Mouse (Mus musculus): ENCODE results near the gene Aprt. TPM values are rescaled to one million over a fixed set of nuclear protein-coding genes. Genes with fewer than 3 reads are reported as not detected.

Aprt gene
- total and polyA plus RNA-seq, 2 experiments from 2014 or later, result 97.2 to 157 TPM

- Histone ChIP-seq H3K36me3 (ENCODE audit: insufficient read depth, low read length) (no peaks in the 10 kb centered on the region), H3K9me3 (ENCODE audit: low read length) (no peaks in the 10 kb centered on the region), H3K4me3 (ENCODE audit: low read depth, low read length) (no peak overlapping the region), H3K27me3 (ENCODE audit: insufficient read depth, low read length) (no peaks in the 10 kb centered on the region), H3K27ac (ENCODE audit: low read depth, low read length) (no peak overlapping the region), H3K4me1 (ENCODE audit: insufficient read depth, low read length) (no peaks in the 10 kb centered on the region), H3K4me2 (ENCODE audit: low read depth, low read length, poor library complexity, severe bottlenecking) (no peak overlapping the region), H3K9ac (replicated peaks; ENCODE audit: low read length, poor library complexity, severe bottlenecking) (no peak overlapping the region)
- DNase-seq (ENCODE audit: low spot score) (no peak), ATAC-seq (ENCODE audit: low FRiP score) (no peak)
- TF ChIP-seq CTCF (IDR thresholded peaks at IDR 0.05), result no peak
- WGBS, result 78% methylated on average over 7 of the region's 7 CpGs
These were observed 50.1 kb downstream of the Aprt start for GRCm38 (mm10) chr8:122526526-122527170.

GRCm38 (mm10) chr8:122526084-122526483, 50.6 kb downstream of the Aprt start:
- Histone ChIP-seq H3K27me3 (ENCODE audit: insufficient read depth, low read length) (no peaks in the 10 kb centered on the region), H3K27ac (ENCODE audit: low read depth, low read length) (no peak overlapping the region), H3K4me3 (ENCODE audit: low read depth, low read length) (no peak overlapping the region), H3K4me1 (ENCODE audit: insufficient read depth, low read length) (no peaks in the 10 kb centered on the region), H3K9ac (replicated peaks; ENCODE audit: low read length, poor library complexity, severe bottlenecking) (no peak overlapping the region), H3K9me3 (ENCODE audit: low read length) (no peaks in the 10 kb centered on the region), H3K36me3 (ENCODE audit: insufficient read depth, low read length) (no peaks in the 10 kb centered on the region), H3K4me2 (ENCODE audit: low read depth, low read length, poor library complexity, severe bottlenecking) (no peak overlapping the region)
- WGBS, result 76% methylated on average over 3 of the region's 3 CpGs
- DNase-seq (ENCODE audit: low spot score) (no peak), ATAC-seq (ENCODE audit: low FRiP score) (no peak)
- no peak for TF ChIP-seq CTCF (IDR thresholded peaks at IDR 0.05)

GRCm38 (mm10) chr8:122525004-122525403, 51.7 kb downstream of the Aprt start:
- no peaks in the 10 kb centered on the region for H3K36me3 ChIP-seq (ENCODE audit: insufficient read depth, low read length)
- no peaks in the 10 kb centered on the region for H3K27me3 ChIP-seq (ENCODE audit: insufficient read depth, low read length)
- H3K9ac ChIP-seq (replicated peaks; ENCODE audit: low read length, poor library complexity, severe bottlenecking), result no peak overlapping the region
- TF ChIP-seq CTCF (IDR thresholded peaks at IDR 0.05), result no peak
- DNase-seq (ENCODE audit: low spot score) (no peak), ATAC-seq (ENCODE audit: low FRiP score) (no peak)
- 77% methylated on average over 6 of the region's 6 CpGs for WGBS
- H3K4me2 ChIP-seq (ENCODE audit: low read depth, low read length, poor library complexity, severe bottlenecking), result no peak overlapping the region
- H3K4me3 ChIP-seq (ENCODE audit: low read depth, low read length), result no peak overlapping the region
- no peaks in the 10 kb centered on the region for H3K9me3 ChIP-seq (ENCODE audit: low read length)
- H3K4me1 ChIP-seq (ENCODE audit: insufficient read depth, low read length), result no peaks in the 10 kb centered on the region; the same call in 1 of the 2 replicates
- H3K27ac ChIP-seq (ENCODE audit: low read depth, low read length), result no peak overlapping the region

Small RNA genes within 50 kb of the gene (microRNA-seq; reads per million reads assigned to microRNA genes)
- gene Mir6396 (ENCODE audit: borderline number of aligned reads), result not detected

Other genes with a start within 250 kb of the Aprt start
- 0.93 and 3.5 TPM in 2 replicates for gene Trhr2, start 216.2 kb downstream of the Aprt start, total RNA-seq (2014; rRNA removed)
- 0.15 and 0.37 TPM in 2 replicates for gene Trhr2, start 216.2 kb downstream of the Aprt start, polyA plus RNA-seq (2015; fragmentation: Nextera tagmentation; extraction: Ambion mirVana)
- 29.4 and 41.3 TPM in 2 replicates for gene Zc3h18, start 200.3 kb downstream of the Aprt start, total RNA-seq (2014; rRNA removed)
- gene Zc3h18, start 200.3 kb downstream of the Aprt start, polyA plus RNA-seq (2015; fragmentation: Nextera tagmentation; extraction: Ambion mirVana), result 23.4 and 25.0 TPM in 2 replicates
- not detected in 2 replicates for gene Il17c, start 154.9 kb downstream of the Aprt start, total RNA-seq (2014; rRNA removed)
- gene Il17c, start 154.9 kb downstream of the Aprt start, polyA plus RNA-seq (2015; fragmentation: Nextera tagmentation; extraction: Ambion mirVana), result 0.37 TPM in 1 of 2 replicates, not detected in the other
- gene Cyba, start 144.0 kb downstream of the Aprt start, total RNA-seq (2014; rRNA removed), result 23.1 and 27.7 TPM in 2 replicates
- 35.6 and 40.4 TPM in 2 replicates for gene Cyba, start 144.0 kb downstream of the Aprt start, polyA plus RNA-seq (2015; fragmentation: Nextera tagmentation; extraction: Ambion mirVana)
- 57.1 and 94.5 TPM in 2 replicates for gene Mvd, start 133.5 kb downstream of the Aprt start, total RNA-seq (2014; rRNA removed)
- 62.1 and 66.8 TPM in 2 replicates for gene Mvd, start 133.5 kb downstream of the Aprt start, polyA plus RNA-seq (2015; fragmentation: Nextera tagmentation; extraction: Ambion mirVana)
- not detected in 2 replicates for gene Snai3, start 116.2 kb downstream of the Aprt start, total RNA-seq (2014; rRNA removed)
- gene Snai3, start 116.2 kb downstream of the Aprt start, polyA plus RNA-seq (2015; fragmentation: Nextera tagmentation; extraction: Ambion mirVana), result not detected in 2 replicates
- gene Rnf166, start 100.8 kb downstream of the Aprt start, total RNA-seq (2014; rRNA removed), result 26.4 and 40.8 TPM in 2 replicates
- 25.1 and 26.5 TPM in 2 replicates for gene Rnf166, start 100.8 kb downstream of the Aprt start, polyA plus RNA-seq (2015; fragmentation: Nextera tagmentation; extraction: Ambion mirVana)
- 37.7 and 52.6 TPM in 2 replicates for gene Ctu2, start 100.8 kb downstream of the Aprt start, total RNA-seq (2014; rRNA removed)
- 95.0 and 99.5 TPM in 2 replicates for gene Ctu2, start 100.8 kb downstream of the Aprt start, polyA plus RNA-seq (2015; fragmentation: Nextera tagmentation; extraction: Ambion mirVana)
- 10.8 and 14.2 TPM in 2 replicates for gene Piezo1, start 25.6 kb downstream of the Aprt start, total RNA-seq (2014; rRNA removed)
- 1.3 and 1.8 TPM in 2 replicates for gene Piezo1, start 25.6 kb downstream of the Aprt start, polyA plus RNA-seq (2015; fragmentation: Nextera tagmentation; extraction: Ambion mirVana)
- gene Cdt1, start 8.9 kb downstream of the Aprt start, total RNA-seq (2014; rRNA removed), result 9.2 and 15.6 TPM in 2 replicates
- gene Cdt1, start 8.9 kb downstream of the Aprt start, polyA plus RNA-seq (2015; fragmentation: Nextera tagmentation; extraction: Ambion mirVana), result 6.4 TPM in 2 replicates
- gene Galns, start 34.6 kb upstream of the Aprt start, total RNA-seq (2014; rRNA removed), result 12.1 and 14.6 TPM in 2 replicates
- gene Galns, start 34.6 kb upstream of the Aprt start, polyA plus RNA-seq (2015; fragmentation: Nextera tagmentation; extraction: Ambion mirVana), result 10.9 and 12.7 TPM in 2 replicates
- 14.1 and 23.2 TPM in 2 replicates for gene Trappc2l, start 34.7 kb upstream of the Aprt start, total RNA-seq (2014; rRNA removed)
- 135 and 138 TPM in 2 replicates for gene Trappc2l, start 34.7 kb upstream of the Aprt start, polyA plus RNA-seq (2015; fragmentation: Nextera tagmentation; extraction: Ambion mirVana)
- not detected in 2 replicates for gene Pabpn1l, start 45.8 kb upstream of the Aprt start, total RNA-seq (2014; rRNA removed)
- not detected in 2 replicates for gene Pabpn1l, start 45.8 kb upstream of the Aprt start, polyA plus RNA-seq (2015; fragmentation: Nextera tagmentation; extraction: Ambion mirVana)
- gene Cbfa2t3, start 122.2 kb upstream of the Aprt start, total RNA-seq (2014; rRNA removed), result 11.1 and 11.8 TPM in 2 replicates
- gene Cbfa2t3, start 122.2 kb upstream of the Aprt start, polyA plus RNA-seq (2015; fragmentation: Nextera tagmentation; extraction: Ambion mirVana), result 13.3 and 15.9 TPM in 2 replicates
- 22.1 and 22.7 TPM in 2 replicates for gene Acsf3, start 198.6 kb upstream of the Aprt start, total RNA-seq (2014; rRNA removed)
- gene Acsf3, start 198.6 kb upstream of the Aprt start, polyA plus RNA-seq (2015; fragmentation: Nextera tagmentation; extraction: Ambion mirVana), result 18.8 and 18.9 TPM in 2 replicates